Mouse (Mus musculus) testis, postnatal 14 days (tissue): Measurements from ENCODE around the gene Fscn3.
A peak's percentile ranks its signal among the peaks of the same experiment; 100 is the strongest.

Experiments used
- DNase-seq: peaks from one replicate; pipeline ENCODE4 v3.0.0; 2021; ENCODE audit warnings: low spot score

The Fscn3 gene

DNA sequence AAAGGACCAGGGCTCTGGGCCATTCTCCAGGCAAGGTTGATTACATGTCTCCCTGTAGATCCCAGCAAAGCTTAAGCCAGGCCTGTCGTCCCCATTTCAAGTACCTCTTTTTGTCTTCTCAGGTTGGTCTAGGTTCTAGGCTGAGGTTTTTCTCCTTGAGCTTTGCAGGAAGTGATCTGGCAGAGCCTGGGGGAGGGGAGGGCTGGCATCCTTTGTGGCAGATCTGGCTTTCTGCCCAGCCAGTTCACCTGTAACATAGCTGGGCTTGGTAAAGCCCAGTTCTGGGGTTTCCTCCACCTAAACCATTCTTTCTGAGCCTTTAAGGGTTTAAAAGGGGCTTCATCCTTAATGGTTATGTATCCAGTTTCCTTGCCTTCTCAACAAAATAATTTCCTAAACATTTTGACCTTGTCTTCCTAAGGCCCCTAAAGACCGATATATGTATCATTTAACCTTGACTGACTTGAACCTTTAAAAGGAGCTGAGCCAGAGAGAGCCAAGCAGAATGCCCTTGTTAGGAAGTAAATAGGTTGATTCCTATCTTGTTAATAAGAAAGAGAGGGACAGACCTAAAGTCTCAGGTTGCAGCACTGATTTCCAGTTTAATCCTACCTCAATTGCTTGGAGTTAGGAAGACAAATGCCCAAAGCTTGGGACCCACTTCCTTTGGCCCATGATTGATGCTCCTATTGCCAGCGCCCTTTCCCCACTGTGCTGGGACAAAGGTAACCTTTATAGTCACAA lies at the start of gene Fscn3:
Gene Fscn3 (plus strand): TSS at position 694 of the 744 bp plus-strand sequence.
- DNase-seq = no peak

DNA sequence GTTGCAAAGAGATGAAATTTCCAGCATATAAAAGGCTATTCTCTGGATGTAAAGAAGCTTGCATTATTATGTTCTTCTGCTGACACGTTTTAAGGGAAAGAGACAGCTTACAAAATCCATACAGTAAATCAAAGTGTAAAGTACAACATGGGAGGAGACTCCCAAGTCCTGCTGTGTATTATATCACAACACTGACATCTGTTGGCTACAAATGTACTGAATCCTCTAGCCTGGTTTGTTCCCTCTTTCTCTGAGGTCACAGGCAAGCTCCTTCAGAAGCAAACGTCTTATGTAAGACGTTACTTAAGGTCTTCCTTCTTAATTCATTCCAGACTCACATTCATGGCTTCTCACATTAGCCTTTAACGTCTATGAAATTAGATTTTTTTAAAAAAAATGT lies 45.6 kb upstream of the Fscn3 start:
- DNase-seq = no peak

DNA sequence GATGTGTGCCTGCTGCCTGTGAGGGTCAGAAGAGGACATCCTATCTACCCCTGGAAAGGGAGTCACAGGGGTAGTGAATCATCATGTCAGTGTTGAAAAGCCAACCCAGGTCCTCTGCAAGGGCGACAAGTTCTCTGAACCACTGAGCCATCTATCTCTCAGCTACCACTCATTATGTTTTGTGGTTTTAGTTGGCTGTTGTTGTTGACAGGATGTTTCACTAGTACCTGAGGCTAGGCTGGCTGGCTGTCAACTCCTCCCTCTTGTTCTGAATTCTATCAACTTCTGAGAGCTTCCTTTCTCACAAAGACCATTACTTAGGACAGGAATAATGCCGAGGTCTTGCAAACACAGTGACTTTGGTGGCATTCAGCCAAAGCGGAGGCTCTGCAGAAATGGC lies 42.4 kb upstream of the Fscn3 start:
- DNase-seq = no peak

DNA sequence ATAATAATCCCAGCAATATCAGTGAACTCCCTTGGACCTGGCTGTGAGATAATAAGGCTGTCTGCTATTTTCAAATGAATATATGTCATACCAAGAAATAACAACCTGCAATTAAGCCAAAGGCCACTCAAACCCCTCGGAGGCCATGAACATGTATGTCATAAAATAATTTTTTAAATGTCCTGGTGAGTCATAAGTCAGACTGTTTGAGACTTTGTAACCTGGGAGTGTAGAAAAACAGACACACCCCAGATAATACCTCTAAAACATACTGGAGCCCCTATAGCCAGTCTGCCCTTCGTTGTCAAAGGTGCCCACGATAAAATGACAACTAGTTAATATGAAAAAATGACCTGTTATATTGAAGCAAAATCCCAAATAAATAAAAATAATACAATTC lies 38.6 kb upstream of the Fscn3 start:
- DNase-seq = no peak

DNA sequence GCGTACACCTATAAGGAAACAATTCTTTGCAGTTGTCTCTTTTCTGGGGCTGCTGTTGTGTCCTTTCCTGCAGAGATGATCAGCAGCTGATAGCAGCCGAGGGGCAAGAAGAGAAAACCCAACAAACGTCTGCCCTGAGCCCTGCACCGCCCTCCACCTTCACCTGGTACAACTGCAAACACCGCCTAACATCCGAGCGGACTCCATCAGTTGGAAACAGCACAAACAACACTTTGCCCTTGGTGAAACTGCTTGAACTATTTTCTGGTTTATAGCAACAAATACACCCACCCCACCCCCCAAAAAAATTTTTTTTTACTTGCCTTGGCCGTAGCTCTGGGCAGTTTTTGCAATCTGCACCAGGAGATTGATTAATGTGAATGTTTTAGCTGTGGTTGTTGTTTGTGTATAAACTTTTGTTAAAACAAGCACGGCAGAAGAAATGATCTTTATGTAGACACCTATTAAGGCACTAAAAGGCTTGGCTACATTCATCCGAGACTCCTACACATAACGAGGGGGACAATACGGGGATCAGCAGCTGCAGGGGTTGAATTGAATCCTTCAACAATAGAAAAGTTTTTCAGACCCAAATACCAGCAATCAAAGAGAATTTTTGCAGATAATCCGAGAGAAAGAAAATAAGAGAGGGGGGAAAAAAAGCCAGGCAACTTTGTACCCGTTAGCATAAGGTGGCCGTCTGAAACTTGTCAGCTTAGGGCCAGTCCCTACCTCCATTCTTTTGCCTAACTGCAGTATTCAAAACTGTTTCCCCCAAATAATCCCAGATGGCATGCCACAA lies 31.3 kb upstream of the Fscn3 start:
- DNase-seq = no peak

DNA sequence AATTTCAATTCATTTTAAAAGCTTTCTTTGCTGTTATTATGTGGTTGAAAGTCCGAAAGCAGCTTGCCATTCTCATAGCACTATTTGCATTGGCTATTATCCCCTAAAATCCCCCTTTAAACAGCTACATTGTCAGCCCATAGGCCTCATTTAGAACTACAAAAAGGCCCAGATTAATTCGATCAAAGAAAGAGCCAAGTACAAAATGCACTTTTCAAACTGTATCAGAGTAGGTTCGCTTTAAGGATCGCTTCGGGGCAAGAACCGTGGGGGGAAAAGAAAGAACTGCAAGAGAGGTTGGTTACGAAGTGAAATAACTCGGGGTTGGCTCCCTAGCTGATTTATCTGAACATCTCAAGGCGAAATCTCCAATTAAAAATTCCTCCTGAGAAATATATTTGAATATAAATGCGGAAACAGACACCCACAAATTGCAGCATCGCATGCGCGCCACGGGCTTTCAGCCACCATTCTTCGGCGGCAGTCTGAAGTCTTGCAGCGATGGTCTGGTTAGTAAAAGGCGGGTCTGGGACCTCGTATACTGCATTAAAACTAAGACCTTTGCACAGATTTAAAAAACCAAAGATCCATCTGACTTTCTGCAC lies 30.6 kb upstream of the Fscn3 start:
- no peak for DNase-seq

DNA sequence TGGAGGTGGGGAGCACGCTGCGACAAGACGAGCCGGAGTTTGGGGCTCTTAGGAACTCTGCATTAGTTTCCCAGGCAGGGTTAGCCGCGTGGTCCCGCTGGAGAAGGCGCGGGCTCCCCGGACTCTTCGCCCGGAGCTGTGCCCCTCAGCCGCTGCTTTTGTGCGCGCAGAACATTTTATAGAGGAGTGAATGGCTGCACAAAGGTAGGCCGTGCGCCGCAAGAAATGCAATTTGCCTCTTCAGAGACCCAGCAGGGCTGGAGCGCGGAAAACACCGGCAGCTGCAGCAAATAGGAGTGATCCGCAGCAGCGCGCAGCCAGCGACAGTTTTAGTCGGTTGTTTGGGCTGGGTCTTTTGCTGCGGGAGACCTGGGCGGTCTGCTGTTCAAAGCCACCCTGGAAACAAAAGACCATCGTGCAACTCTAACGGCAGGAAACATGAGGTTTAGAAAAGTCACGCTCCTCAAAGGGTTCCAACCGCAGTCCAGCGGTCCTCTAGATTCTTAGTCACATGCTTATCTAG lies 29.8 kb upstream of the Fscn3 start, which contains the start of gene Zfp800:
Gene Zfp800 (minus strand): TSS at position 325 of the 523 bp plus-strand sequence.
- no peak for DNase-seq

DNA sequence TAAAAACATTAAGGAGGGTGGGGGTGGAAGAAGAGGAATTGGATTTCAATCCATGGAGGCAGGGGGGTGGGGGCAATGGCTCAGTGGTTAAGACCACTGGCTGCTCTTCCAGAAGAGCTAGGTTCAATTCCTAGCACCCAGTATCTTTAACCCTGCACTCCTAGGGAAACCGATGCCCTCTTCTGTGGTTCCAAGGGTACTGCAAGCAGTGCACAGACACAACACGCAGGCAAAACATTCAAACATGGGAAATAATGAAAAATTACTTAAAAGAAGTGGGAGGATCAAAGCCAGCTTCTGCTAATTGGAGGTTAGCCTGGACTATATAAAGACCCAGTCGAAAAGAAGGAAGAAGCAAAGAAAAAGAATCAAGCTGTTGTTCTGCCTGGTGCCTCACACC lies 28.9 kb upstream of the Fscn3 start:
- no peak for DNase-seq

DNA sequence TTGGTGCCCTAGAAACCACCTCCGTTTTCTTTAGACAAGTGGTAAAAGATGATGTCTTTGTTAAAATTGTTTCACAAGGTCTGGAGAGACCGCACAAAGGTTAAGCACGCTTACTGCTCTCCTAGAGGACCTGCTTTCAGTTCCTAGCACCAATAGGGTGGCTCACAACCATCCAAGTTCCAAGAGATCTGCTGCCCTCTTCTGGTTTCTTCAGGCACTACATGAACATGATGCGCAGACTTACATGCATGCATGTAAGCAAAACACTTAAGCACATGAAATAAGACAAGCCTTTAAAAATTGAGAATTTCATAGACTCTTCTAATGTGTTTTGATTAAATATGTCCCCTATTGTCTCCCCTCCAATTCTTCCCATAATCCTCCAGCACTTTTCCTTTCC lies 27.8 kb upstream of the Fscn3 start:
- no peak for DNase-seq

DNA sequence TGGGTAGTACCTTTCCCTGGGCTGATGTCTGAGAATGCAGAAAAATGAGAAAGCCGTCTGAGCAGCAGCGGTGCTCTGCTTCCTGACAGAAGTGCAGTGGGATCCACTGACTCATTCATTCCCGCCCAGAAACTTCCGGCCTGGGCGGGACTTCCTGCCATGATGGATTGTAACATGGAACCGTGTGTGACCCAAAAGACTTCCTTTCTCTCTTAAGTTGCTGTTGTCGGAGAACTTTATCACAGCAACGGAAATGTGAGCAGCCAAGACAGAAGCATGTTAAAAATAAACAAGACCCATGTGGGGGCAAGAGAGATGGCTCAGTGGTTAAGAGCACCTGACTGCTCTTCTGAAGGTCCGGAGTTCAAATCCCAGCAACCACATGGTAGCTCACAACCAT lies 17.5 kb upstream of the Fscn3 start:
- no peak for DNase-seq

DNA sequence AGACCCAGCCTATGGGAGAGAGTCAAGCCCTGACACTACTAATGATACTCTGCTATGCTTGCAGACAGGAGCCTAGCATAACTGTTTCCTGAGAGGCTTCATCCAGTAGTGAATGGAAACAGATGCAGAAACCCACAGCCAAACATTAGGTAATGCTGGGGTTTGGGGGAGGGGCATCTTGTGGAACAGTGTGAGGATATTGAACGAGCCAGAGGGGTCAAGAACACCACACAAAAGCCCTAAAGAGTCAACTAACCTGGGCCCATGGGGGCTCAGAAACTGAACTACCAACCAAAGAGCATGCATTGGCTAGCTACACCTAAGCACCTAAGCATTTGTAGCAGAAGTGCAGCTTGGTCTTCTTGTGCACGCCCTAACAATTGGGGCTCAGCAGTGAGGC lies 16.4 kb upstream of the Fscn3 start:
- DNase-seq = no peak

DNA sequence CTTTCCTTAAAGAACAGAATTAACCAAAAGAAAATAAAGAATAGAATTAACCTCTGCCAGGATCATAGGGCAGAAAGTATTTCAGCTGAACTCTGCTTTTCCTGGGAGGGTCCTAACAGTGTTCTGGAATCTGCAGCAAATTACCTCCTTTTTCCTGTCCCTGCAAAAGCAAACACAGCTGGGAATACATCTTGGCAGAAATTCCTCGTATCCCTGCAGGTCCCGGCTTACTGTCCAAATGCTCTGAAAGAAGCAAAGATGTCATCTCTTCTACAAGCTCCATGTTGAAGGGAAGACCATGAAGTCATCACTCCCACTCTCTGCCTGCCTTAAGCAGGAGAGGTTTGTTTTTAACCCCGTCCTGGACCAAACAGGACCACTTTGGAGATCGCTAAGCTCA lies 10.6 kb upstream of the Fscn3 start:
- no peak for DNase-seq

DNA sequence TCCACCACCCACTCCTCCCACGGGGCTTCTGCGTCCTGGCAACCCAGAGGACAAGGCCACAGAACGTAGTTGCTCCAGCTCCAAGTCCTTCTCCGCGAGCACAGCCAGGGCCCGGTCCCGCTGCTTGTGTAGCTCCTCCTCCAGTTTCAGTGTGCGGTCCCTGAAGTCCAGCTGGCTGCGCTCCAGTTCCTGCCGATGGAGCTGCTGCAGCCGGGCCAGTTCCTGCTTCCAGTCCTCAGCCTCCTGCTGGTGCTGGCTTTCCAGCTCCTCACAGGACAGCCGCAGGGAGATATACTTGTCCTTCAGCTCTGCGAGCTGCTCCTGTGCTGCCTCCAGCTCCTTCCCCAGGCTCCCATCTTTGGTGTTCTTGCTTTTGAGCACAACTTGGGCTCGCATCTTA lies 9.1 kb upstream of the Fscn3 start:
- peak; percentile 80 for DNase-seq

DNA sequence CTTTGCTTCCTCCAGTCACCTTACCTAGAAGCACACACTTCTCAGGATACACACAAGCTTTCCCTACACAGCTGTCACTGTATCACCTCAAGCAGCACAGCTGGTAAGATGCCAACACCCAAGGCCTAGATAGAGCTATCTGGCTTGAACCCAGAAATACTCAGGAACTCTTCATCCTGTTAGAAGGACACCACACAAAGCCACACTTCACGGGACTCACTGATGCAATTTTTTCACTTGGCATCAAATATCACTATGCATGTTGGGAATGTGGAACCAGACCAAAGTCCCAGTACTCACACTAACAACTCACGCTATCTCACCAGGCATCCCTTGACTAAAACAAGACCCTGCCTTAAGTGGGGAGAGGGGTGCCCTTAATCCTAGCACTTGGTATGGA lies 7.9 kb upstream of the Fscn3 start:
- peak; percentile 43 for DNase-seq

DNA sequence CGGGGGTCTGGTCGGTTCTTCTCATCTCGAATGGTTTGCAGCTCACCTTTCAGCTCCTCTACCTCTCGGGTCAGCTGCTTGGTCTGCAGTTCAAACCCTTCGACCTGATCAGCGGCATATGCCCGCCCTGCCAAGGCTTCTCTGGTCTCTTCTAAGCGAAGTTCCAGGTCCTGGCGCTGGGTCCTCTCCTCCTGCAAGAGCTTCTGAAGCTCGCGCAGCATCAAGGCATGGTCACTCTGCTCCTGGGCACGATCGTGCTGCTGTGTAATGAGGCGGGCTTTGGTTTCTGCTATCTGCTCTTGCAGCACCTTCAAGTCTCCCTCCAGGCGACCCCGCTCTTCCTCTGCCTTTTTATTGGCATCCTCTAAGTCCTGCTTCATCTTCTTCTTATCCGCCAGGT lies 7.2 kb upstream of the Fscn3 start:
- no peak for DNase-seq

DNA sequence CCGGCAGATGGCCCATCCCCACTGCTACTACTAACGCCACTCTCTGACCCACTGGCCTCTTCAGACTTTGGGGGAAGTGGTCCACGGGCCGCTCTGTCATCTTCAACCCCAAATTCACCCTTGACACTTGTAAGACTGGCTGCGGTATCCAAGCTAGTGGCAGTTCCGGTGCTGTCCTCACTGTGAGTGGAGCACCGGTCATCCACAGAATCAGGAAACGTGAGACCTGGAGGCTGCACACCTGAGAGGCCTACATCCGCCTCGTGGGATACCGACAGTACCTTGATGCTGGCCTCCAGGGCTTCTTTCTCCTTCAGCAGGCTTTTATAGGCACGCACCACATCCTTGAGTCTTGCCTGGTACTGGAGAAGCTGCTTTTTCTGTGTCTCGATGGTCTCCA lies 6.7 kb upstream of the Fscn3 start:
- DNase-seq = no peak

DNA sequence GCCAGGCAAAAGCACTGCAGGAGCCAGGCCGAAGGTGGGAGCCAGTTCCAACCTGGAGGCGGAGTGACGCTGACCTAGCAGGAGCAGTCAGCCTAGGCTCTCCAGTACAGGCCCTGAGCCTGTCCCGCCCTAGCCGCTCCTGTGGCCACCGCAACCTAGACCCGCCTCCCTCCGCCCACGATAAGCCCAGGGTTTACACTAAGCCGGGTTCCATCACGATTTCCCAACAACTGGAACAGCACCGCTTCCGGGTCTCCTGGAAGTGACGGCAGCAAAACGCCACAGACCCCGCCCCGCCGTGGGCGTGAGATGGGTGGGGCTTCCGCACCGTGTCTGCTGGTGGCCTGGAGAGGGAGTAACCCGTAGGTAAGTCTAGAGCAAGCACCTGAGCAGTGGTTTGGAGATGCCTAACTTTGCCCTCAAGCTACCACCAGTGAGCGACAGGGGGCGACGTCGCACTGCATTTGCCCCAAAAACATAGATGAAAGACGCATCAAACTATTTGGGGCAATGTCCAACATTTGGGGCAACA lies 6.1 kb upstream of the Fscn3 start:
- peak; percentile 91 for DNase-seq

DNA sequence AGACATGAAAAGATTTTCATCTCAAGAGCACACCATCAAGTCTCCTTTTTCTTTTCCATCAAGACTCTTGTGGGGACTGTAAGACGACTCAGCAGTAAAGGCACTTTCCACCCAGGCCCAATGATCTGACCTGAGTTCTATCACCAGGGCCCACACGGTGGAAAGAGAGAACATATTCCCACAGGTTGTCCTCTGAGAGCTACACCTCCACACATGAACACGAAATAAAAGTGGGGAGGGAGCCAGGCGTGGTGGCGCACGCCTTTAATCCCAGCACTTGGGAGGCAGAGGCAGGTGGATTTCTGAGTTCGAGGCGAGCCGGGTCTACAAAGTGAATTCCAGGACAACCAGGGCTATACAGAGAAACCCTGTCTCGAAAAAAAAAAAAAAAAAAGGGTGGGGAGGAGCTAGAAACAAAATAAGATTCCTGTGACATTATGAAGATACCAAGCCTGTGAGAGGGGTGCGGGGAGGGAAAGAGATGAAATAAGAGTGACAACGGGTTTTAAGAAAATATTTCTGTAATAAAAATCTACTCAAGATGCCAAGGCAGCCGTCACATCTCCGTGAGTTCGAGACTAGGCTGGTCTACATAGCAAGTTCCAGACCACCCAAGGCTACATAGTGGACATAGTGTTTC lies 4.8 kb upstream of the Fscn3 start:
- no peak for DNase-seq

DNA sequence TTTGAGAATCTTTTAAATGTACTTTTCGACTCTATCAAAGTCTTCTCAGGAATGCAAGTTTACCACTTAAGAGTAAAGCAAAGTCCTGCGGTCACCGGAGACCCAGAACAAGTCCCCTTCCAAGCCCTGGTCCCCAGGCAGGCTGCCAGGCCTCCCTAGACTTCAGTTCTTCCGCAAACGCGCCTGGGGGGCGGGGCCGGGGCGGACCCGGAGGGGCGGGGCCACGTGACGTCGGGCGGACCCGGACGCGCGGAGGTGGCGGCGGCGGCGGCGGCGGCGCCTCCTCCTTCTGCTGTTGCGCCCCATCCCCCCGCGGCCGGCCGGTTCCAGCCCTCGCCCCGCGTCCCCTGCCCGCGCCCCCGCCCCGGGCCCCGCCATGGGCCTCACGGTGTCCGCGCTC lies 4.3 kb upstream of the Fscn3 start, which contains the start of gene Arf5:
Gene Arf5 (plus strand): TSS at position 248 of the 400 bp plus-strand sequence.
- DNase-seq = peak; percentile 91

DNA sequence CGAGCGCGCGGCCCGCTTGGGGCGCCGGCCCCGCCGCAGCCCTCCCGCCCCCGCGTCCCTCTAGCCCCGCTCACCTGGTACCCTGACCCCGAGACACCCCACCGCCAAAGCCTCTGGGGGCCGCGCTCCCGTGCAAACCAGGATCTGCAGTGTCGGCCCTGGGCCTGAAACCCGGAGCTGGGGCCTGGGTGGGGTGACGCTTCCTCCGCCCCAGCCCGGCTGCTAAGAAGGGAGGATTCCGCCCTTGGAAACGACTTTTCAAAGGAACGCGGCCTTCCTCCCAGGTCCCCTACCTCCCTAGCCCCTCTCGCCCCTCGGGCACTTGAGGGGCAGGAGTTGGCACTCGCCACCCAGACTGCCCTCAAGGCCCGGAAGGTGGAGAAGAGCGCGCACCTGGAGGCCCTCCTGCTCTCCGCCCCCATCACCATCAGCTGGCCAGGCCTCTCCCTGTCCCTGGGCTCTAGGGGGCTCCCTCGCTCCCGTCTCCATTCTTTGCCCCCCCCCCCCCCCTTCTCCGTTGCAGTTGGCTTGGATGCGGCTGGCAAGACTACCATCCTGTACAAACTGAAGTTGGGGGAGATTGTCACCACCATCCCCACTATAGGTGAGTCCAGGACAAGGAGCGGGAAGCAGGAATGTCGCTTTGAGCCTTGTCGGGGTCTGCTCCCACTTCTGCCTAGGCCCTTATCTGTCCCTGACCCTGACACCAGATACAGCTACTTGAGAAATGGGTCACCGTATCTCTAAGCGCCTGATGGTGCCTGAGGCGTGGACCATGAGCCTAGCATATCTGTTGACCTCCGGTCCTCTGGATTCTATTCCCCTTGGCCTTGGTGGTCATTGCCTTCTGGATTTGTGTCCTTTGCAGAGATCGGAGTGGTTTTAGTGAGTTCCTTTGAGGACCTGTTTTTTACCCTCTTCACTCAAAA lies 3.6 kb upstream of the Fscn3 start:
- peak; percentile 49 for DNase-seq

DNA sequence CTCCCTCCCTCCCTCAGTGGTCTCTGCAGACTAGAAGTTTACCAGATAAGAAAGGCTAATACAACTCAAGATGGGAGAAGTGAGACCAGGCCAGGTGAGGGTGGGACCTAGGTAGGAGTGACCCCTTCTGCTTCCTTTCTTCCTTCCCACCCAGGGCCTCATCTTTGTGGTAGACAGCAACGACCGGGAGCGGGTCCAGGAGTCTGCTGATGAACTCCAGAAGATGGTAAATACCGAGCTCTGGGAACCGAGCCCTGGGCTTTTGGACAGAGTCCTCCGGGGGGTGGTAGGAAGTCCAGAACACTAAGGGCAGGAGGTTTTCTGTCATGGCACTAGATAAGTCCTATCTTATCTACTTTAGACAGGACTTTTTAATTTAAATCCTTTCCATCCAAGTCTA lies 2.6 kb upstream of the Fscn3 start:
- DNase-seq = no peak
